Mouse (Mus musculus): Measurements from ENCODE around the gene Fam189a2. TPM values are rescaled to one million over a fixed set of nuclear protein-coding genes. Genes with fewer than 3 reads are reported as not detected.

Fam189a2 gene
- polyA plus RNA-seq, 1 experiment = 6.4 TPM

DNA sequence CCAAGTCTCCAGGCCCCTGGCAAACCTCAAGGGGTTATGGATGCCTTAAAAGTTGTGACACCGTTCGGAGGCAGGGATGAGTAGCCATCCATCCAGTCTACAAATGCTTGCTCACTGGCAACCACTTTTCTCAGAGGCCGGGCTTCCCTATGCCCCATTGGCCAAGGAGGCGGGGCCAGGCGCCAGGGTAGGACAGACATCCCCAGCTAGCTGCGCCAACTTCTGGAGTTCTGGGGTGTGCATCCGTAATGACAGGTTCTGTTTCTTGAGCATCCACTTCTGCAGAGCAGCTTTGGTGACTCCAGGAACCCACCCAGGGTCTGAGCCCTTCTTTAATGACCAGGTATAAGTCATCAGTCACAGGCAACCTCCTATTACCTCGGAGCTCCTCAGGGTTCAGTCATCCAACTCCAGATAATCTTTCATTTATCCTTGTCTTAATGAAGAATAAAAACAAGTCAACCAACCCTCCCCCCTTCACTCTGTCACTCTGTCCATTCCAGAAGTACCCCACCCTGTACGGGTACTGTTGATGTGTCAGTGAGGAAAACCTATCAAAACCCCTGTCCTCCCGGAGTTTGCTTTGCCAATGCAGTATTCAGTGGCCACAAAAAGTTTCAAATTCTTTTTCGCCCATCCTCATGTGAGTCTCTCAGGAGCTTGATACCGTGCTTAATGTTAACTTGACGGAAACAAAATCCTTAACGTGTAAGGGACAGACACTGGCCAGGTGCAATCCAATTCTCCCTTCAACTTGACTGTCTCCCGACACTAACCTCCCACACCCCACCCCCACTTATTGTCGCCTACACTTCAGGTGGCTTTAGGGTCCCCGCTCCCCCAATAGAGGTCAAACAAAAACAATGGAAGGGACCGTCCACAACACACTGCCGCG is 956 bp downstream of the Fam189a2 start:
- Histone ChIP-seq H3K4me3 (ENCODE audit: low read depth, low read length) (peak overlapping the region; percentile 92), H3K27ac (ENCODE audit: insufficient read depth, low read depth, low read length) (no peak overlapping the region), H3K4me1 (ENCODE audit: control insufficient read depth, insufficient read depth, insufficient read length, low read length) (no peaks in the 10 kb centered on the region; the same call in 1 of the 2 replicates), H3K27me3 (ENCODE audit: control insufficient read depth, insufficient read depth, low read length) (no peaks in the 10 kb centered on the region), H3K36me3 (ENCODE audit: control insufficient read depth, insufficient read depth, low read length) (no peaks in the 10 kb centered on the region)
- 9% methylated on average over 20 of the region's 20 CpGs for WGBS
- no peak for TF ChIP-seq POLR2A (IDR thresholded peaks at IDR 0.05; ENCODE audit: low read depth, low read length)
- no peak for TF ChIP-seq CTCF (IDR thresholded peaks at IDR 0.05; ENCODE audit: extremely low read depth, insufficient read length, insufficient replicate concordance, low read depth, low read length)

DNA sequence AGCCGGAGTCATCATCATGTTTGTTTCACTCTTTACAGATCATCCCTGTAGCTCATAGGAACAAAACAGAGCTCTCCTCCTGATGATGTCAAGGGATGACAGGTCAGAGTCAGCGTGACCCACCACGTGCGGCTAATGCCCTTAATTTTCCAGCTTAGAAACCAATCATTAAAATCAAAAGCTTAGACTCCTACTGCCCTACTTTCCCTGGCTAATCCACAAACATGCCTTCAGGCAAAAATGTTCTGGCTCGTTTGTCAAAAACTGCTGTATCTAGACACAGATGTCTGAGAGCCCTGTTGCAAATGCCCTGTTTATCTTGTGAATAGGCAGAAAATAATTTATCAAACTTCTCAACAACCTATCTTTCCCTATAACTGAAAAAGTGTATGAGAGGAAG is 4.9 kb downstream of the Fam189a2 start:
- 88% methylated on average over 5 of the region's 5 CpGs for WGBS
- TF ChIP-seq POLR2A (IDR thresholded peaks at IDR 0.05; ENCODE audit: low read depth, low read length) = no peak
- no peak for TF ChIP-seq CTCF (IDR thresholded peaks at IDR 0.05; ENCODE audit: extremely low read depth, insufficient read length, insufficient replicate concordance, low read depth, low read length)
- H3K27me3 ChIP-seq (ENCODE audit: control insufficient read depth, insufficient read depth, low read length) = no peaks in the 10 kb centered on the region
- H3K36me3 ChIP-seq (ENCODE audit: control insufficient read depth, insufficient read depth, low read length) = no peaks in the 10 kb centered on the region
- H3K4me3 ChIP-seq (ENCODE audit: low read depth, low read length) = no peak overlapping the region
- H3K4me1 ChIP-seq (ENCODE audit: control insufficient read depth, insufficient read depth, insufficient read length, low read length) = peaks cover 2% of the 10 kb centered on the region
- H3K27ac ChIP-seq (ENCODE audit: insufficient read depth, low read depth, low read length) = no peak overlapping the region

DNA sequence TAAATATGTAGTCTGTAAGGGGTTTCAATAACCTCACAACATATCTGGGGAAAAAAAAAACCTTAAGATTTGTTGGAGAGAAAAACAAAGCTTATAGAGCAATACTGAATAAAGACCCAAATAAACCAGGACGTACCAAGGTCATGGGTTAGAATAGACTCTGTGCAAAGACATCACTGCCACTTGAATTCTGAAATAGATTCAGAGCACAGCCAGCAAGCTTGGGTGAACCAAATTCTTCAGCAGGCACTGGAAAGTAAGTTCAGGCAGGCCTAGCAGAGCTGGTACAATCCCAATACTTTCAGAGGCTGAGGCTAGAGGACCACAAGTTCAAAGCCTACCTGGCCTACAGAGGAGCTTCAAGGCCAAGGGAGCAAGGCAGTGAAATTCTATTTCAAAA is 6.2 kb downstream of the Fam189a2 start:
- no peak for TF ChIP-seq CTCF (IDR thresholded peaks at IDR 0.05; ENCODE audit: extremely low read depth, insufficient read length, insufficient replicate concordance, low read depth, low read length)
- TF ChIP-seq POLR2A (IDR thresholded peaks at IDR 0.05; ENCODE audit: low read depth, low read length) = no peak
- 87% methylated on average over 1 of the region's 1 CpGs for WGBS

DNA sequence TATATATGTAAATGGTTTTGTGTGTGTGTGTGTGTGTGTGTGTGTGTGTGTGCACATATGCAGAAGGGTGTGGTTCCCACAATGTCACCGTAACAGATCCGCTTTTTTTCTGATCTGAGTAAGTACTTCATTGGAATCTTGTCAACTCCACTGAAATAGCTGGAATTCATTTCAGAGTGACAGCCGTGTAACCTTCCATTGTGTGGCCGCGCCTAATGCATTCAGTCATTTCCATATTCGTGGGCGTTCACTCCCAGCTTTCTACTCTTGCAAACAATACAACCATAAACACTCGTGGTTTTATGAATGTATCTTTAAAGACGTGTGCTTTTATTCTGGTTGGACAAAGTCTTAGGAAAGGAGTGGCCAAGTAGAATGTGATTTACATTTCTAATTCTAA is 6.7 kb downstream of the Fam189a2 start:
- Histone ChIP-seq H3K36me3 (ENCODE audit: control insufficient read depth, insufficient read depth, low read length) (no peaks in the 10 kb centered on the region), H3K27me3 (ENCODE audit: control insufficient read depth, insufficient read depth, low read length) (no peaks in the 10 kb centered on the region), H3K4me3 (ENCODE audit: low read depth, low read length) (no peak overlapping the region), H3K27ac (ENCODE audit: insufficient read depth, low read depth, low read length) (no peak overlapping the region), H3K4me1 (ENCODE audit: control insufficient read depth, insufficient read depth, insufficient read length, low read length) (peaks cover 2% of the 10 kb centered on the region; the same call in 1 of the 2 replicates)
- 60% methylated on average over 9 of the region's 9 CpGs for WGBS
- no peak for TF ChIP-seq CTCF (IDR thresholded peaks at IDR 0.05; ENCODE audit: extremely low read depth, insufficient read length, insufficient replicate concordance, low read depth, low read length)
- no peak for TF ChIP-seq POLR2A (IDR thresholded peaks at IDR 0.05; ENCODE audit: low read depth, low read length)

More for the DNA sequence above, 6.2 kb downstream of the Fam189a2 start:
- no peaks in the 10 kb centered on the region for H3K27me3 ChIP-seq (ENCODE audit: control insufficient read depth, insufficient read depth, low read length)
- no peak overlapping the region for H3K27ac ChIP-seq (ENCODE audit: insufficient read depth, low read depth, low read length)
- H3K4me1 ChIP-seq (ENCODE audit: control insufficient read depth, insufficient read depth, insufficient read length, low read length) = peaks cover 2% of the 10 kb centered on the region; the same call in 1 of the 2 replicates
- no peaks in the 10 kb centered on the region for H3K36me3 ChIP-seq (ENCODE audit: control insufficient read depth, insufficient read depth, low read length)
- H3K4me3 ChIP-seq (ENCODE audit: low read depth, low read length) = no peak overlapping the region

DNA sequence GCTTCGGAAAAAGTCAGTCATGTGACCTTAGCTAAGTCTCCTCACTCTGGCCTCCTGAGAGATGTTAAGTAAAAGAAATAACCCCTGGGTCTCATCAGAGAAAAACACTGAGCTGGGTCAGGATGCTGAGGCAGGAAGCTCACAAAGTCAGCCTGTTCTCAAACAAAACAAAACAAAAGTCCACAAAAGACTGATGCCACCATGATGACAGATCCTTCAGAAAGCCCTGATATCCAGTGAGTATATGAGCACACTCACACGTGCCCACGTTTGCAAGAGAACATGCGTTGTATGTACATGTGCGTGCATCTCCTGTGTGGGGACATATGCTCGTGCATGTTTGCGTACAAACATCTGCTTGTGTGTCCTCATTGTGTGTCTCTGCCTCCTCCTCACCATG is 7.5 kb downstream of the Fam189a2 start:
- no peaks in the 10 kb centered on the region for H3K36me3 ChIP-seq (ENCODE audit: control insufficient read depth, insufficient read depth, low read length)
- no peaks in the 10 kb centered on the region for H3K27me3 ChIP-seq (ENCODE audit: control insufficient read depth, insufficient read depth, low read length)
- no peak overlapping the region for H3K27ac ChIP-seq (ENCODE audit: insufficient read depth, low read depth, low read length)
- H3K4me1 ChIP-seq (ENCODE audit: control insufficient read depth, insufficient read depth, insufficient read length, low read length) = peaks cover 4% of the 10 kb centered on the region; the same call in 1 of the 2 replicates
- 84% methylated on average over 7 of the region's 7 CpGs for WGBS
- H3K4me3 ChIP-seq (ENCODE audit: low read depth, low read length) = no peak overlapping the region
- no peak for TF ChIP-seq POLR2A (IDR thresholded peaks at IDR 0.05; ENCODE audit: low read depth, low read length)
- TF ChIP-seq CTCF (IDR thresholded peaks at IDR 0.05; ENCODE audit: extremely low read depth, insufficient read length, insufficient replicate concordance, low read depth, low read length) = no peak

DNA sequence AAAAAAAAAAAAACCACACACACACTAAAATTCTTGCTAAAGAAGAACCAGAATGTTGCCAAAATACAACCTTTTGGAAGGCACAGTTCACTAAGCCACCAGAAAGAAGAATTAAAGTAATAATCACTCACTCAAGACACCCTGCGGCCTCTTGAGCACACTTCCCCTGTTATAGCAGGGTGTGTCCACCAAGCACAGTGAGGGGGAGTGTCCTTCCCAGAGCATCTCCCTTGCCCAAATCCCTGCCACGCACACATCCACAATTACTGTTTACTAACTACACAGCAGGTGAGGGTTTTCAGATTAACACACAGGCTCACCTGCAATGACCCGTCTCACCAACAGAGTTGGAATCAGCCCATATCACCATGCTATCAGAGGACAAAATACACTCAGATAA is 8.0 kb downstream of the Fam189a2 start:
- WGBS = 25% methylated on average over 3 of the region's 3 CpGs
- H3K27ac ChIP-seq (ENCODE audit: insufficient read depth, low read depth, low read length) = no peak overlapping the region
- no peaks in the 10 kb centered on the region for H3K36me3 ChIP-seq (ENCODE audit: control insufficient read depth, insufficient read depth, low read length)
- no peak for TF ChIP-seq CTCF (IDR thresholded peaks at IDR 0.05; ENCODE audit: extremely low read depth, insufficient read length, insufficient replicate concordance, low read depth, low read length)
- TF ChIP-seq POLR2A (IDR thresholded peaks at IDR 0.05; ENCODE audit: low read depth, low read length) = no peak
- peaks cover 7% of the 10 kb centered on the region; the same call in 1 of the 2 replicates for H3K4me1 ChIP-seq (ENCODE audit: control insufficient read depth, insufficient read depth, insufficient read length, low read length)
- H3K4me3 ChIP-seq (ENCODE audit: low read depth, low read length) = no peak overlapping the region
- H3K27me3 ChIP-seq (ENCODE audit: control insufficient read depth, insufficient read depth, low read length) = no peaks in the 10 kb centered on the region

DNA sequence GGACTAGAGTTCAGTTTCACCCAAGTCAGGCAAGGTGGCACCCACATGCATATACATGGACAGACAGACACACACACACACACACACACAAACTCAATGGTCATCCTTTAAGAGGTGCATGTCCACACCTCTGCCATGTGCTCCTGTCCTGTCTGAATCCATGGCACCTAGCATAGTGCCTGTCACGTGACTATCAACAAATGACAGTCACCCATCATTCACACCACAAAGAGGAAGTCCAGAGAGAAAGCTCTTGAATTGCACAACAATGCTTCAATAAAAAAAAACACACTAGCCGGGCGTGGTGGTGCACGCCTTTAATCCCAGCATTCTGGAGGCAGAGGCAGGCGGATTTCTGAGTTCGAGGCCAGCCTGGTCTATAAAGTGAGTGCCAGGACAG is 8.5 kb downstream of the Fam189a2 start:
- H3K4me3 ChIP-seq (ENCODE audit: low read depth, low read length) = no peak overlapping the region
- no peaks in the 10 kb centered on the region for H3K27me3 ChIP-seq (ENCODE audit: control insufficient read depth, insufficient read depth, low read length)
- H3K4me1 ChIP-seq (ENCODE audit: control insufficient read depth, insufficient read depth, insufficient read length, low read length) = peaks cover 10% of the 10 kb centered on the region; the same call in 1 of the 2 replicates
- 61% methylated on average over 6 of the region's 6 CpGs for WGBS
- TF ChIP-seq POLR2A (IDR thresholded peaks at IDR 0.05; ENCODE audit: low read depth, low read length) (no peak), CTCF (IDR thresholded peaks at IDR 0.05; ENCODE audit: extremely low read depth, insufficient read length, insufficient replicate concordance, low read depth, low read length) (no peak)
- H3K36me3 ChIP-seq (ENCODE audit: control insufficient read depth, insufficient read depth, low read length) = no peaks in the 10 kb centered on the region
- H3K27ac ChIP-seq (ENCODE audit: insufficient read depth, low read depth, low read length) = no peak overlapping the region
